Mouse (Mus musculus) thymus, postnatal 14 days (tissue): ENCODE measurements around the gene Timm50.

Experiments used
- DNase-seq: peaks from one replicate; pipeline ENCODE4 v3.0.0; 2021

The Timm50 gene

DNA sequence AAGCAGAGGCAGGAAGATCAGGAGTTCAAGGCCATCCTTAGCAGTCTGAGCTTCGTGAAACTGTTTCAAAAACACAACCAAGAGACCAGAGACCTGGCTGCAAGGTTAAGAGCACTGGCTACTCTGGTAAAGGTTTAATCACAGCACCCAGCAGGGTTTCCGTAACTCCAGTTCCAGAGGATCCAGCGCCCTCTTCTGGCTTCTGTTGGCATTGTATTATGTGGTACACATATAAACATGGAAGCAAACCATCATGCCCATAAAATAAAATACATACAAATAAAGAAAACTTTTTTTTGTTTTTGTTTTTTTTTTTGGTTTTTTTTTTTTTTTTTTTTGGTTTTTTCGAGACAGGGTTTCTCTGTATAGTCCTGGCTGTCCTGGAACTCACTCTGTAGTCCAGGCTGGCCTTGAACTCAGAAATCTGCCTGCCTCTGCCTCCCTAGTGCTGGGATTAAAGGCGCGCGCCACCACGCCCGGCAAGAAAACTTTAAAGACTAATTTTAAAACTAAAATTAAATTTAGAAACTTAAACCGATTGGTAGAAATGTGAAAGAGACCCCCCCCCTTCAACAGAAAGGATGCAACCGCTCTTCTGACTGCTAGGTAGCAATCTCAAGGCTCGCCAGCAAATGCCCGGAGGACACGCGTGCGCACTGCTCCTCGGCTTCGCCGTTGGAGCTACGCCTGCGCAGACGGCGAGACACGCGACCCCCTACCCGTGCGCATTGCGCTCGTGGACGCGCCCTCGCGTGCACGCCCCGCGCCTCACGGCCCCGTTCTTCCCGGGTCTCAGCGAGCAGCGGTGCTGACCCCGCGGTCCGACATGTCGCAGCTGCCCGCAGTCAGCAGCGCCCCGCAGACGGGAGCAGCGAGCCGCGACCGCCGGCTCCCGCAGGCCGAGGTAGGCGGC lies 44.5 kb downstream of the Timm50 start, which contains the start of gene Eid2:
Gene Eid2 (plus strand): TSS at position 753 of the 913 bp plus-strand sequence.
- peak; percentile 83 for DNase-seq

- DNase-seq, result no peak
These were observed 46.5 kb downstream of the Timm50 start for GRCm38 (mm10) chr7:28265391-28265790.

- peak; percentile 78 for DNase-seq
These were observed 48.1 kb downstream of the Timm50 start for GRCm38 (mm10) chr7:28263786-28264185.

- DNase-seq, result no peak
These were observed 49.0 kb downstream of the Timm50 start for GRCm38 (mm10) chr7:28262861-28263260.
